Mouse (Mus musculus) mouse trophoblast stem cell (cell line): ENCODE measurements around the gene Igsf3.

ENCODE experiments used
- in situ Hi-C, 2 experiments: fragments of 300-500 bp; cut with MseI, MboI; formaldehyde crosslinking; loops; 2 replicates in 1 of 2; 3 replicates in 1 of 2; pipeline ENCODE4 v1.15.1; 2025

The Igsf3 gene

DNA sequence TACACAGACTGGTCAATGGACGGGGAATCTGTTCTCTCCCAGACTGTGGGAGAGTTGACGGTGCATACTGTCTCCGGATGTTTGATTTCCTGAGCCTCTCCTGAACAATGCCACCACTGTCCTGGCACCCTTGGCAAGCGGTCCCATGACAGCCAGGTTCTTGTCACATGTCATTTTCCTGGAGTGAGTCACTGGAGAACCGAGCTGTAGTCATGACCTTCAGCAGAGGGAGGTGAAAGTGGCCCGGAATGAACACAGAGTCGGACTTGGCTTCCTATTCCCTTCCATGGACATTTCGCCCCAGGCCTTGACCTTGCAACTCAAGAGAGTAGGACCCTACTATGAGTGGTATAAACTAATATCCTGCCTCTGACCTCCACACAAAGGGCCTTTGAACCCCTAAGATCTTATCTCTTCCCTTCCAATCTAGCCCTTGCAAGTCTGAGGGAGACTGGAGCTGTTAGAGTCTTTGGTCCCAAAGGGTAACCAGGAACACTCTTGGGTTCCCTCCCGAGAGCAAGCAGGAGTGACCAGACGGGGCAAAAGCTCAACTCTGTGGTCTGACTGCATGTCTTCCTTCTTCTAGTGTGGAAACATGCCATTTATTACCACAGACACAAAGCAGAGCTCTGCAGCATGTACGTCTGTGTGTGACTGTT, 123.6 kb downstream of the Igsf3 start:
- in situ Hi-C loops = loop anchor here in 1 of 2 experiments (5.0 kb wide), 1 partner anchor 312 kb away; no protein-coding TSS in a partner anchor

DNA sequence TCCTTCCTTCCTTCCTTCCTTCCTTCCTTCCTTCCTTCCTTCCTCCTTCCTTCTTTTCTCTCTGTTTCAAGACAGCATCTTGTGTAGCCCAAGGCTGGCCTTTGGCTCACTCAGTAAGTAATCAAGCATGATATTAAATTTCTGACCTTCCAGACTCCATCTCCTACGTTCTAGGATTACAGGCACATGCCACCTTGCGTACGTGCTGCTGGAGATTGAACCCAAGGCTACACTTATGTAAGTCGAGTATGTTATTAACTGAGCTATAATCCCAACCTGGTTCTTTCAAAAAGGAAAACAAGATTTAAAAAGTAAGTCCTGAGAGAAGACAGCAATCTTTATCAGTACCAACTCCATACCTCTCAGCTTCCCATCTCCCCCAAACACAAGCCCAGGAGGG, 124.7 kb downstream of the Igsf3 start:
- in situ Hi-C loops = loop anchor here in 1 of 2 experiments (5.0 kb wide), 1 partner anchor 311 kb away; no protein-coding TSS in a partner anchor

DNA sequence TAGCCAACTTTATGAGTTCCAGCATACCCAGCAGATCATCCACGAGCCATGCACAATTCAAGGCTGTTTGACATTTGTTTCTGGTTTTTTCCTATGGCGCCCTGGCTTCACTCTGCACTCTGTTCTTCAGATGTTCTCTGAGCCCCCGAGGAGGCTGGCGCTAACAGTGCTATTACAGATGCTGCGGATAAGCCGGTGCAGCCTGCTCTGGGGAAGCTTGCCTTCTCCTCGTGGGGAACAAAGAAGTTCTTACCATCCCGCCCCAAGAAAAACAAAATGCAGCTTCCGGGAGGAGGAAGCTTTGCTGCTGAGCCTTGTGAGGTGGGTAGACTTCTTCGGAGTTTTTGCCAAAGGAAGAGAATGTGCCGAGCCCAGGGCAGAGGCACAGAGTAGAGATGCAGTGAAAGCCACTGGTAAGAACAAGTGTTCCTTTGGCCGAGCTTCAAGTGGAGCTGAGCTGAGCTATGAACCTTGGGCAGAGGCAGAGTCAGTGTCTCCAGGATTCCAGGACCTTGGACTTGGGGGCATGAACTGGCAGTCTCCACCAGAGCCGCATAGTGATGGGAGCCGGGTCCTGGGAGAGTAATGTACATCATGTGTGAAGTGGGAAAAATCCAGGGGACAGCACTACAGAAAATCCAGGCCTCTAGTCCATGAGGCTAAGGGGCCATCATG, 125.3 kb downstream of the Igsf3 start:
- in situ Hi-C loops = loop anchor here in 1 of 2 experiments (5.0 kb wide), 1 partner anchor 310 kb away; no protein-coding TSS in a partner anchor

DNA sequence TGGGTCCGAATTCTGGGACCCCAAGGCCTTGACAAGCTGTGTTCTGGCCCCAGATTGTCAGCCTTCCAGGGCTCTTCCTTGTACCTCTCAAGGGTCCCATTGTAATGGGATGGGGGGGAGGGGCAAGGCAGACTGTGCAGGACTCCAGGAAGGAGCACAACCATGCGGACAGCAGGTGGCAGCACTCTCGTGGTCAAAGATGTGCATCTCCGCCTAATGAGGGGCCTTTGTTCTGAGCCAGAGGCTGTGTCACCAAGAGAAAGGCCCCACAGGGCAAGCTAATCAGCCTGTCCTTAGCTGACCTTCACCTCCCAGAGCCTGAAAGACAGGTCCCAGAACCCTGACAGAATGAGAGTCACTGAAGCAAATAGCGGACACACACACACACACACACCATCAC, 129.3 kb downstream of the Igsf3 start:
- in situ Hi-C loops = no loop called here

DNA sequence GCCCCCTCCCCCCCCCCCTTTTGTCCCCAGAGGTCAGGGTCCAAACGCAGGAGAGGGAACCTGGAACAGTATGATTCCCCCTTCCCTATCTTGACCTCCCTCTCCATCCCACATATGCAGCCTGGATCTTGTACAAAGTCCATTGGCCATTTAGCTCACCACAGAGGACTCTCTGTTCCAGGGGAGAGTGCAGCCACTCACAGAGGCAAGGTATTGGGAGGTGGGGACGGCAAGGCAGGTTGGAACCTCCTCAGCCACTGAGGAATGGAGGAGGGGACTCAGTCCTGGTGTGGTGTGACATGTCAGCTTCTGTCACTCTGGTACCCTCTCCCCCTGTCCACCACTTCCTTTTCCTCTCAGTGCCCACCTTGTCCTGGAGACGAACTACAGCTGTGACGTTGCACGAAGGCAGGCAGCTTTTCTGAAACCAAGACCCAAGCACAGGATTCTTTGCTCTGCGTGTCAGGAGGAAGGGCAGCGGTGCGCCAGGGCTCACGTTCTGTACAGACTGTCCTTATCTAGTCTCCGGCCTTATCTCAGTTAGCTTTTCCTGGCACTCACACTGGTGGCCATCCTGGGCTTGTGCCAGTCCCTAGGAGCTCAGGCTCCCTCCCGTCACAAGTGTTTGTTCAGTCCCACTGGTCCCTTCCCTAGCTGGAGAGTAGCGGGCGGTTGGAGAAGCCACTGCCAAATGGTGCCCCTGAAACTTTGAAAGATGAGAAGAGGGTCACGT, 130.3 kb downstream of the Igsf3 start:
- in situ Hi-C loops = no loop called here

DNA sequence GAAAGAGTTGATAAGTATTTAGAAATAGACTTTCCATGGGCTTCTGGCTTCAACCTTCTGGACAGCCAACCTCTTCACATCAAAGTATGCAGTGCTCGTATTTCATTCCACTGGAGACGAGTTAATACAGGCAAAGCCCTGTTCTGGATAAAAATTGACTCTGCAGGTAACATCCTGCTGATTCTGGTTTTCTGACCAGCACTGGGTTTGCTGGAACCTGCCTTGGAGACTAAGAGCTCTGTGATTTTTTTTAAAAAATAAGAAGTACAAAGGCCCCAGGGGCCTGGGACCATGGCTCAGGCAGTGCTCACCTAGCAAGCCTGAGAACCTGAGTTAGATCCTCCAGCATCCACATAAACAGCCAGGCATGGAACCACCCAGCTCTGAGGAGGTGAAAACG, 130.9 kb downstream of the Igsf3 start:
- in situ Hi-C loops = no loop called here

DNA sequence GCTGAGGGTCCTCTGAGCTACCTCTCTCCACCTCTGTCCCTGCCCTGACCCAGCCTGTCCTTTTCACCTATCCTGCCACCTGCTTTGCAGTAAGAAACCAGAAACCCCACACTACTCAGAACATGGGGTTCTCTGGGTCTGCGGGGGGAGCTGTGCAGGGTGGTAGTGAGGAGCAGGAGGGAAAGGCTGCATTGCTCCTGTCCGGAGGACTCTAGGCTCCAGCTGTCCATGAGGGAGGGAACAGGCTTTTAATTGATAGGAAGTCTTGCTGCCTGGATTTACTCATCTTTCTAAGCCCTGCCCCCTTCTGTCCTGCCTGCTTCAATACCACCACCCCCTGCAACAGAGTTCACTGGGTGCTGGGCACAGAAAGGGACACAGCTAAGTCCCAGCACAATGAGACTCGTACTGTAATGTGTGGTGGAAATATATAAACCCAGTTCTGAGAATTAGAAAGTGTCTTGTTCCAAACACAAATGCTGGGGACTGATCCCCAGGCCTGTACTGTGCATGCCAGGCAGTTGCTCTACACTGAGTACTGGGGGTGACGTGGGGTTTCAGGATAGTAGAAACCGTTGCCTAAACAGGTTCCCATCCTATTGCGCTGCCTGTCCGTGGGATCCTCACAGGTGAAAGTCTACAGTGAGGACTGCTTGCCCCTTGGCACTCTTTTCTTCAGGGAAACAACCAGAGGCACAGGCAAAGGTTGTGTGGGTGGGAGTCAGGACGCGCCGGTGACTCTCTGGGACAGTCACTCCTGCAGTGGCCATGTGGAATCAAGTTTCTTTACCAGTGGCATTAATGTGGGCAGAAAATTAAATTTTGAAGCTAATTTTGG, 133.0 kb downstream of the Igsf3 start:
- in situ Hi-C loops = no loop called here

DNA sequence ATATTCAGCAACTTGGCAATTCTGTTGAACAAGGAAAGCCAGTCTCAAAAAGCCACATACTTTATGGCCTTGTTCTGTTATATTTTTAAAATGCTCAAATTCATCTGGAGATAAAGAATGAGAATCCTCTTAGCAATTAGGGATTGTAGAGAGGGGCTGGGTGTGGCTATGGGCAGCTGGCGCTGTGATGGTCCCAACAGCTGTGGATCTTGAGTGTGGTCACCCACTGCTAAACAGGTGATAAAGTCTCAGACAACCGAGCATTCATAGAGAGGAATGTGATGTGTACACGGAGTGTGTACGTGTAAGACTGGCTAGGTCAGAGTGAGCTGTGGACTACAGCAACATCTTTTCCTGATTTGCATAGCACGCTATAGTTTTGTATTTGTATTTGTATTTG, 133.7 kb downstream of the Igsf3 start:
- in situ Hi-C loops = no loop called here
